Mouse (Mus musculus) CH12.LX (cell line): Measurements from ENCODE around the gene Rhbdf2.
A peak's percentile ranks its signal among the peaks of the same experiment; 100 is the strongest.
"Not testable (repeated sequence)": the region's sequence is repeated elsewhere in the genome, so short reads cannot be mapped to it uniquely, and the experiment has no call there.

Experiments used
- CTCF ChIP-seq, 2 experiments: IDR thresholded peaks in 1 of 2; conservative IDR thresholded peaks in 1 of 2; 2 replicates each; pipeline ENCODE4 v1.5.1; 2011 to 2012; ENCODE audit warnings: low read depth in 2 of 2, low read length in 2 of 2, improper control_type of control experiment in 1 of 2, inconsistent platforms in 1 of 2, mild to moderate bottlenecking in 1 of 2, moderate library complexity in 1 of 2
- EP300 ChIP-seq: IDR thresholded peaks from 2 replicates; pipeline ENCODE4 v1.6.1; 2011; ENCODE audit warnings: low read length, improper control_type of control experiment
- ETS1 ChIP-seq: conservative IDR thresholded peaks from 2 replicates; pipeline ENCODE4 v1.6.1; 2012; ENCODE audit warnings: low read depth, mild to moderate bottlenecking, inconsistent platforms, low read length, improper control_type of control experiment, moderate library complexity
- JUN ChIP-seq: IDR thresholded peaks from 2 replicates; pipeline ENCODE4 v1.6.1; 2011; ENCODE audit warnings: low read depth, mild to moderate bottlenecking, low read length, improper control_type of control experiment, moderate library complexity; ENCODE audit not compliant: insufficient read depth
- JUND ChIP-seq: conservative IDR thresholded peaks from 2 replicates; pipeline ENCODE4 v1.6.1; 2011; ENCODE audit warnings: low read depth, low read length, improper control_type of control experiment
- MAZ ChIP-seq: IDR thresholded peaks from 2 replicates; pipeline ENCODE4 v1.6.1; 2012; ENCODE audit warnings: low read depth, mild to moderate bottlenecking, inconsistent platforms, low read length, improper control_type of control experiment, moderate library complexity
- MEF2A ChIP-seq: IDR thresholded peaks from 2 replicates; pipeline ENCODE4 v1.6.1; 2014; ENCODE audit warnings: low read depth, mild to moderate bottlenecking, inconsistent platforms, low read length, improper control_type of control experiment, borderline replicate concordance
- NELFE ChIP-seq: IDR thresholded peaks from 2 replicates; pipeline ENCODE4 v1.6.1; 2011; ENCODE audit warnings: low read depth, low read length, improper control_type of control experiment
- NRF1 ChIP-seq: IDR thresholded peaks from 2 replicates; pipeline ENCODE4 v1.6.1; 2014; ENCODE audit warnings: low read depth, mild to moderate bottlenecking, inconsistent platforms, low read length, improper control_type of control experiment, moderate library complexity
- POLR2A ChIP-seq: IDR thresholded peaks from 2 replicates; pipeline ENCODE4 v1.6.1; 2011; ENCODE audit warnings: low read depth, mild to moderate bottlenecking, improper control_type of control experiment, low read length
- POLR2AphosphoS2 ChIP-seq: IDR thresholded peaks from 2 replicates; pipeline ENCODE4 v1.6.1; 2011; ENCODE audit warnings: low read depth, low read length, improper control_type of control experiment
- SMC3 ChIP-seq: IDR thresholded peaks from 2 replicates; pipeline ENCODE4 v1.6.1; 2011; ENCODE audit warnings: low read depth, low read length, improper control_type of control experiment
- ZC3H11A ChIP-seq: IDR thresholded peaks from 2 replicates; pipeline ENCODE4 v1.6.1; 2012; ENCODE audit warnings: low read depth, mild to moderate bottlenecking, inconsistent platforms, low read length, improper control_type of control experiment

DNA sequence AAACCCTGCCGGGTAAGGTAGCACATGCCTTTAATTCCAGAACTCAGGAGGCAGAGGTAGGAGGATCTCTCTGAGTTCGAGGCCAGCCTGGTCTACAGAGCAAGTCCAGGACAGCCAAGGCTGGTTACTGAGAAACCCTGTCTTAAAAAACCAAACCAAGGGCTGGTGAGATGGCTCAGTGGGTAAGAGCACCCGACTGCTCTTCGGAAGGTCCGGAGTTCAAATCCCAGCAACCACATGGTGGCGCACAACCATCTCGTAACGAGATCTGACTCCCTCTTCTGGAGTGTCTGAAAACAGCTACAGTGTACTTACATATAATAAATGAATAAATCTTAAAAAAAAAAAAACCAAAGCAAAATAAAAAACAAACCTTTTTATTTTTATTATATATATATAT is 9.8 kb upstream of the Rhbdf2 start:
- not testable (repeated sequence) for TF ChIP-seq POLR2A, POLR2AphosphoS2, NRF1, MAZ, MEF2A, NELFE, JUN, EP300, ZC3H11A, ETS1, JUND
- TF ChIP-seq CTCF (conservative IDR thresholded peaks at IDR 0.05 in 1 of 2, IDR thresholded peaks at IDR 0.05 in 1 of 2; ENCODE audit: low read depth in 2 of 2, low read length in 2 of 2) (peak in 1 of 2 experiments; percentile 73; a peak in 2 of 4 replicates), SMC3 (peak; percentile 47)
